Mouse (Mus musculus): ENCODE data around the gene Bicc1. TPM values are rescaled to one million over a fixed set of nuclear protein-coding genes. Genes with fewer than 3 reads are reported as not detected.

Gene Bicc1
- polyA plus RNA-seq, 1 experiment, result 0.01 TPM

- H3K9me3 ChIP-seq, result peaks cover 29% of the 10 kb centered on the region
- H3K4me3 ChIP-seq (replicated peaks), result no peak overlapping the region
- no peaks in the 10 kb centered on the region for H3K36me3 ChIP-seq (replicated peaks; ENCODE audit: low read length)
- H3K4me1 ChIP-seq, result no peaks in the 10 kb centered on the region
- TF ChIP-seq GATA1 (IDR thresholded peaks at IDR 0.05; ENCODE audit: borderline replicate concordance, low read length), result no peak
- no peak for TF ChIP-seq FLI1 (IDR thresholded peaks at IDR 0.05; ENCODE audit: low read length)
- no peaks in the 10 kb centered on the region for H3K27me3 ChIP-seq (replicated peaks)
Measured at GRCm38 (mm10) chr10:71019836-71020235, 139.7 kb downstream of the Bicc1 start.

GRCm38 (mm10) chr10:71009771-71010496 lies 149.6 kb downstream of the Bicc1 start:
- Histone ChIP-seq H3K4me1 (no peaks in the 10 kb centered on the region), H3K4me3 (replicated peaks) (no peak overlapping the region), H3K27me3 (replicated peaks) (no peaks in the 10 kb centered on the region), H3K9me3 (peaks cover 46% of the 10 kb centered on the region), H3K36me3 (replicated peaks; ENCODE audit: low read length) (no peaks in the 10 kb centered on the region)
- no peak for TF ChIP-seq GATA1 (IDR thresholded peaks at IDR 0.05; ENCODE audit: borderline replicate concordance, low read length)
- no peak for TF ChIP-seq FLI1 (IDR thresholded peaks at IDR 0.05; ENCODE audit: low read length)

GRCm38 (mm10) chr10:71008721-71009120 lies 150.8 kb downstream of the Bicc1 start:
- Histone ChIP-seq H3K4me1 (no peaks in the 10 kb centered on the region), H3K9me3 (peaks cover 53% of the 10 kb centered on the region), H3K4me3 (replicated peaks) (no peak overlapping the region), H3K27me3 (replicated peaks) (no peaks in the 10 kb centered on the region), H3K36me3 (replicated peaks; ENCODE audit: low read length) (no peaks in the 10 kb centered on the region)
- no peak for TF ChIP-seq FLI1 (IDR thresholded peaks at IDR 0.05; ENCODE audit: low read length)
- no peak for TF ChIP-seq GATA1 (IDR thresholded peaks at IDR 0.05; ENCODE audit: borderline replicate concordance, low read length)

- no peaks in the 10 kb centered on the region for H3K4me1 ChIP-seq
- H3K9me3 ChIP-seq, result peaks cover 56% of the 10 kb centered on the region
- no peak for TF ChIP-seq GATA1 (IDR thresholded peaks at IDR 0.05; ENCODE audit: borderline replicate concordance, low read length)
- TF ChIP-seq FLI1 (IDR thresholded peaks at IDR 0.05; ENCODE audit: low read length), result no peak
Measured at GRCm38 (mm10) chr10:71007956-71008355, 151.5 kb downstream of the Bicc1 start.

GRCm38 (mm10) chr10:71007516-71007915 lies 152.0 kb downstream of the Bicc1 start:
- no peaks in the 10 kb centered on the region for H3K4me1 ChIP-seq
- TF ChIP-seq FLI1 (IDR thresholded peaks at IDR 0.05; ENCODE audit: low read length), result no peak

More at GRCm38 (mm10) chr10:71007956-71008355, 151.5 kb downstream of the Bicc1 start:
- Histone ChIP-seq H3K27me3 (replicated peaks) (no peaks in the 10 kb centered on the region), H3K36me3 (replicated peaks; ENCODE audit: low read length) (no peaks in the 10 kb centered on the region), H3K4me3 (replicated peaks) (no peak overlapping the region)

GRCm38 (mm10) chr10:71007001-71007400 lies 152.5 kb downstream of the Bicc1 start:
- H3K36me3 ChIP-seq (replicated peaks; ENCODE audit: low read length), result no peaks in the 10 kb centered on the region
- H3K4me3 ChIP-seq (replicated peaks), result no peak overlapping the region
- H3K4me1 ChIP-seq, result no peaks in the 10 kb centered on the region
- H3K27me3 ChIP-seq (replicated peaks), result no peaks in the 10 kb centered on the region
- TF ChIP-seq GATA1 (IDR thresholded peaks at IDR 0.05; ENCODE audit: borderline replicate concordance, low read length), result no peak
- TF ChIP-seq FLI1 (IDR thresholded peaks at IDR 0.05; ENCODE audit: low read length), result no peak
- peaks cover 57% of the 10 kb centered on the region for H3K9me3 ChIP-seq

More at GRCm38 (mm10) chr10:71007516-71007915, 152.0 kb downstream of the Bicc1 start:
- Histone ChIP-seq H3K27me3 (replicated peaks) (no peaks in the 10 kb centered on the region), H3K9me3 (peaks cover 56% of the 10 kb centered on the region), H3K4me3 (replicated peaks) (no peak overlapping the region), H3K36me3 (replicated peaks; ENCODE audit: low read length) (no peaks in the 10 kb centered on the region)

GRCm38 (mm10) chr10:71002871-71003270 lies 156.6 kb downstream of the Bicc1 start:
- Histone ChIP-seq H3K27me3 (replicated peaks) (no peaks in the 10 kb centered on the region), H3K9me3 (peaks cover 56% of the 10 kb centered on the region), H3K36me3 (replicated peaks; ENCODE audit: low read length) (no peaks in the 10 kb centered on the region), H3K4me1 (no peaks in the 10 kb centered on the region), H3K4me3 (replicated peaks) (no peak overlapping the region)
- TF ChIP-seq GATA1 (IDR thresholded peaks at IDR 0.05; ENCODE audit: borderline replicate concordance, low read length) (no peak), FLI1 (IDR thresholded peaks at IDR 0.05; ENCODE audit: low read length) (no peak)

GRCm38 (mm10) chr10:71002186-71002585 lies 157.3 kb downstream of the Bicc1 start:
- H3K4me1 ChIP-seq, result no peaks in the 10 kb centered on the region
- TF ChIP-seq FLI1 (IDR thresholded peaks at IDR 0.05; ENCODE audit: low read length) (no peak), GATA1 (IDR thresholded peaks at IDR 0.05; ENCODE audit: borderline replicate concordance, low read length) (no peak)
- peaks cover 54% of the 10 kb centered on the region for H3K9me3 ChIP-seq
- no peaks in the 10 kb centered on the region for H3K36me3 ChIP-seq (replicated peaks; ENCODE audit: low read length)
- no peak overlapping the region for H3K4me3 ChIP-seq (replicated peaks)
- no peaks in the 10 kb centered on the region for H3K27me3 ChIP-seq (replicated peaks)

- peaks cover 38% of the 10 kb centered on the region for H3K9me3 ChIP-seq
- H3K4me3 ChIP-seq (replicated peaks), result no peak overlapping the region
- H3K27me3 ChIP-seq (replicated peaks), result no peaks in the 10 kb centered on the region
- H3K4me1 ChIP-seq, result no peaks in the 10 kb centered on the region
- TF ChIP-seq FLI1 (IDR thresholded peaks at IDR 0.05; ENCODE audit: low read length) (no peak), GATA1 (IDR thresholded peaks at IDR 0.05; ENCODE audit: borderline replicate concordance, low read length) (no peak)
- no peaks in the 10 kb centered on the region for H3K36me3 ChIP-seq (replicated peaks; ENCODE audit: low read length)
Measured at GRCm38 (mm10) chr10:70998136-70998535, 161.4 kb downstream of the Bicc1 start.

- Histone ChIP-seq H3K27me3 (replicated peaks) (no peaks in the 10 kb centered on the region), H3K4me1 (no peaks in the 10 kb centered on the region), H3K4me3 (replicated peaks) (no peak overlapping the region), H3K9me3 (peaks cover 42% of the 10 kb centered on the region), H3K36me3 (replicated peaks; ENCODE audit: low read length) (no peaks in the 10 kb centered on the region)
- TF ChIP-seq FLI1 (IDR thresholded peaks at IDR 0.05; ENCODE audit: low read length), result no peak
- TF ChIP-seq GATA1 (IDR thresholded peaks at IDR 0.05; ENCODE audit: borderline replicate concordance, low read length), result no peak
Measured at GRCm38 (mm10) chr10:70996051-70996450, 163.4 kb downstream of the Bicc1 start.
